ENCODE assay signal across 29 mouse cellular contexts in the genomic region with DNA sequence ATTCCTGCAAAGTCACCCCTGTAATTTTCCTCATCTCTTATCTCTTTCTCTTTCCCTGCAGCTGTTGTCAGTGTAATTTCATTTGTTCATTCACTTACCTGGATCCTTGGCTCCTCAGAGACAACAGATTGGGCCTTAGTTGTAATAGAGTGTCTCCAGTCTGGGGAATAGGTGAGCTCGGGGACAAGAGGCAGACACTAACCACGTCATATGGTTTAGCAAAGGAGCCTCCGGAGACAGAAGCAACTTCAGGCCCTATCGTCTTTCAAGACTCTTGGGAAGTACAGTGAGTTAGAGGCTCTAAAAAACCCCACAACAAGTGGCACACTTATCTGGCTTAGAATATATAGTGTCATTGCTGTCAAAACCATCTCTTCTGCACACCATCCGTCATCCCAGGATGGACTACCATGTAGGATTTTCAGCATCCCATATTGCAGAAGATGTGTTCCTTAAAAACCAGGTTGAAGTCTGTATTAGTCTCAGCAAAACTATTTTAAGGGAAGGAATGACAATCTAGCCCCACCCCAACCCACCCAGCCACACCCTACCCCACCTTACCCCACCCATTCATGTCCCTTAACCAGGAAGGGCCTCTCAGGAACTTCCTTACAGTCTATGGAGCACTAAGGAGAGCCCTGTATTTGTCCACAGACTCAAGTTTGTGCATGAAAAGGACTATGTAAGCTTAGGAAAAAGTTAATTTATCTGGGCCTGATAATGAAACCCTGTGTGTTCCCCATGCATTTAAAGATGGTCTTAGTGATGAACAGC.
A peak's percentile ranks its signal among the peaks of the same experiment; 100 is the strongest.
DNase-seq lines count a peak whose midpoint lies in the region; ATAC-seq and TF ChIP-seq lines count a peak whose summit lies in the region.
"Had no signal": no experiment of that assay in that cellular context is flagged by ENCODE, and none has a peak within 500 bp of the region (broad histone marks: within the 10 kb centered on the region; RNA-seq: fewer than 3 reads in every experiment).

No protein-coding gene starts in this region.

- no peaks in the 10 kb centered on the region for H3K27me3 ChIP-seq in hindbrain, embryonic 12.5 days
- H3K27me3 ChIP-seq in hindbrain, embryonic 14.5 days (ENCODE audit: control insufficient read depth, insufficient read depth, low read length) = no peaks in the 10 kb centered on the region
- H3K27me3 ChIP-seq in MEL (ENCODE audit: control insufficient read depth in 1 of 2, insufficient read depth in 2 of 2, low read length in 2 of 2) = no peaks in the 10 kb centered on the region
- no peaks in the 10 kb centered on the region for H3K27me3 ChIP-seq in intestine, embryonic 14.5 days (replicated peaks; ENCODE audit: control insufficient read depth, insufficient read depth, low read length)
- no peaks in the 10 kb centered on the region for H3K27me3 ChIP-seq in liver, embryonic 14.5 days (ENCODE audit: control insufficient read depth, insufficient read depth, low read length)
- H3K27me3 ChIP-seq: limb, embryonic 15.5 days had no signal

- peaks cover 4% of the 10 kb centered on the region; the same call in 1 of the 2 replicates for H3K79me2 ChIP-seq in MEL (ENCODE audit: control insufficient read depth, insufficient read depth, low read length, poor library complexity)

- no peak for DNase-seq in hindbrain, embryonic 14.5 days (ENCODE audit: low spot score)
- DNase-seq in MEL (ENCODE audit: low read depth, low spot score) = peak; percentile 13
- DNase-seq in intestine, embryonic 14.5 days (ENCODE audit: low spot score) = no peak
- no peak for DNase-seq in liver, embryonic 14.5 days (ENCODE audit: low read depth in 3 of 3, low spot score in 3 of 3)
- DNase-seq in urinary bladder, postnatal 25 days (ENCODE audit: low spot score) = no peak
- no peak for DNase-seq in retina, postnatal 1 day
- DNase-seq: adrenal gland, postnatal 36 days; cerebellum, adult 2 months; cerebellum, postnatal 14 days; gastrocnemius, postnatal 14 days; heart, adult 18-20 months; heart, postnatal 4 days; kidney, adult 18-20 months; kidney, postnatal 36 days; lung, embryonic 14.5 days; lung, postnatal 14 days; midbrain, embryonic 14.5 days; right cerebral cortex, adult 18-20 months; right cerebral cortex, postnatal 4 days; thymus, adult 18-20 months; thymus, postnatal 25 days had no signal

- TF ChIP-seq RAD21 in MEL (IDR thresholded peaks at IDR 0.05; ENCODE audit: low read depth, low read length) = no peak

- no peaks in the 10 kb centered on the region for H3K36me3 ChIP-seq in hindbrain, embryonic 12.5 days
- no peaks in the 10 kb centered on the region for H3K36me3 ChIP-seq in hindbrain, embryonic 14.5 days (replicated peaks; ENCODE audit: control insufficient read depth, insufficient read depth)
- peaks cover 8 to 36% of the 10 kb centered on the region in 2 experiments for H3K36me3 ChIP-seq in MEL (ENCODE audit: control insufficient read depth in 1 of 2, insufficient read depth in 2 of 2, low read length in 2 of 2)
- H3K36me3 ChIP-seq in intestine, embryonic 14.5 days (ENCODE audit: control insufficient read depth, insufficient read depth, low read length) = no peaks in the 10 kb centered on the region
- no peaks in the 10 kb centered on the region for H3K36me3 ChIP-seq in liver, embryonic 14.5 days (replicated peaks; ENCODE audit: control insufficient read depth, insufficient read depth, low read depth)
- H3K36me3 ChIP-seq: limb, embryonic 10.5 days; limb, embryonic 15.5 days had no signal

- no peak for TF ChIP-seq EP300 in MEL (IDR thresholded peaks at IDR 0.05; ENCODE audit: low read depth in 1 of 2, low read length in 2 of 2)
- no peak for TF ChIP-seq EP300 in liver, embryonic 14.5 days (IDR thresholded peaks at IDR 0.05; ENCODE audit: low read depth)

- no peak for ATAC-seq in hindbrain, embryonic 12.5 days (ENCODE audit: low FRiP score)
- ATAC-seq in hindbrain, embryonic 14.5 days (ENCODE audit: low FRiP score) = no peak
- no peak for ATAC-seq in intestine, embryonic 14.5 days (replicated peaks; ENCODE audit: low FRiP score, low TSS enrichment, low read depth)
- ATAC-seq in liver, embryonic 14.5 days (ENCODE audit: insufficient read depth) = 0 out of 2 replicates have a peak, but pooled peaks have one; percentile 46
- ATAC-seq: forebrain, embryonic 14.5 days; hindbrain, embryonic 16.5 days had no signal

- no peak for TF ChIP-seq POLR2A in MEL (IDR thresholded peaks at IDR 0.05; ENCODE audit: control insufficient read depth in 1 of 2, insufficient read depth in 1 of 2, low read depth in 1 of 2, low read length in 2 of 2, poor library complexity in 1 of 2)

- peak overlapping the region; percentile 30; the same call in 1 of the 2 replicates for H3K27ac ChIP-seq in hindbrain, embryonic 12.5 days
- H3K27ac ChIP-seq in hindbrain, embryonic 14.5 days = no peak overlapping the region
- H3K27ac ChIP-seq in MEL (ENCODE audit: control insufficient read depth, low read depth, low read length) = no peak overlapping the region
- 0 out of 2 replicates have a peak overlapping the region, but pooled peaks have one; percentile 7 for H3K27ac ChIP-seq in intestine, embryonic 14.5 days (ENCODE audit: low read depth)
- no peak overlapping the region for H3K27ac ChIP-seq in liver, embryonic 14.5 days
- H3K27ac ChIP-seq: layer of hippocampus, adult 2 months; limb, embryonic 10.5 days; limb, embryonic 15.5 days; stomach, postnatal 0 days had no signal

- WGBS in hindbrain, embryonic 12.5 days = 87% methylated on average over 5 of the region's 5 CpGs
- 77% methylated on average over 5 of the region's 5 CpGs for WGBS in hindbrain, embryonic 14.5 days
- WGBS in intestine, embryonic 14.5 days = 87% methylated on average over 5 of the region's 5 CpGs
- 82% methylated on average over 5 of the region's 5 CpGs for WGBS in liver, embryonic 14.5 days (ENCODE audit: insufficient replicate concordance)

- no peak overlapping the region; the same call in 1 of the 2 replicates for H3K9ac ChIP-seq in hindbrain, embryonic 12.5 days
- no peak overlapping the region for H3K9ac ChIP-seq in hindbrain, embryonic 14.5 days
- H3K9ac ChIP-seq in MEL (ENCODE audit: control insufficient read depth, low read depth, low read length, poor library complexity, severe bottlenecking) = no peak overlapping the region
- no peak overlapping the region for H3K9ac ChIP-seq in intestine, embryonic 14.5 days (ENCODE audit: low read length)
- H3K9ac ChIP-seq in liver, embryonic 14.5 days (replicated peaks) = no peak overlapping the region
- H3K9ac ChIP-seq: limb, embryonic 15.5 days; lung, embryonic 14.5 days had no signal

- no peaks in the 10 kb centered on the region for H3K9me3 ChIP-seq in hindbrain, embryonic 12.5 days (replicated peaks)
- H3K9me3 ChIP-seq in hindbrain, embryonic 14.5 days (ENCODE audit: control insufficient read depth, low read length) = no peaks in the 10 kb centered on the region
- H3K9me3 ChIP-seq in MEL (replicated peaks; ENCODE audit: insufficient read depth, low read length) = no peaks in the 10 kb centered on the region
- no peaks in the 10 kb centered on the region for H3K9me3 ChIP-seq in intestine, embryonic 14.5 days (ENCODE audit: control insufficient read depth, low read length)
- no peaks in the 10 kb centered on the region for H3K9me3 ChIP-seq in liver, embryonic 14.5 days (ENCODE audit: control insufficient read depth, low read length)
- H3K9me3 ChIP-seq: limb, embryonic 10.5 days; limb, embryonic 15.5 days had no signal

- peaks cover 3% of the 10 kb centered on the region; the same call in 1 of the 2 replicates for H3K4me1 ChIP-seq in hindbrain, embryonic 12.5 days
- H3K4me1 ChIP-seq in hindbrain, embryonic 14.5 days (replicated peaks; ENCODE audit: control insufficient read depth, insufficient read depth, low read length) = no peaks in the 10 kb centered on the region
- peaks cover 19 to 21% of the 10 kb centered on the region in 2 experiments for H3K4me1 ChIP-seq in MEL (ENCODE audit: control insufficient read depth in 1 of 2, insufficient read depth in 2 of 2, low read length in 2 of 2)
- H3K4me1 ChIP-seq in intestine, embryonic 14.5 days (replicated peaks; ENCODE audit: control insufficient read depth, insufficient read depth, low read length) = peaks cover 2% of the 10 kb centered on the region; the same call in 1 of the 2 replicates
- H3K4me1 ChIP-seq in liver, embryonic 14.5 days (replicated peaks; ENCODE audit: control insufficient read depth in 2 of 2, insufficient read depth in 2 of 2, low read length in 1 of 2) = peaks cover 19 to 28% of the 10 kb centered on the region in 2 experiments

- no peak overlapping the region for H3K4me3 ChIP-seq in hindbrain, embryonic 12.5 days
- H3K4me3 ChIP-seq in hindbrain, embryonic 14.5 days (replicated peaks; ENCODE audit: low read length) = no peak overlapping the region
- no peak overlapping the region for H3K4me3 ChIP-seq in MEL (ENCODE audit: control insufficient read depth in 1 of 2, insufficient read depth in 1 of 2, low read depth in 2 of 2, low read length in 2 of 2)
- H3K4me3 ChIP-seq in intestine, embryonic 14.5 days (ENCODE audit: low read depth, low read length) = no peak overlapping the region
- no peak overlapping the region for H3K4me3 ChIP-seq in liver, embryonic 14.5 days (ENCODE audit: insufficient read depth in 1 of 2, low read depth in 2 of 2, low read length in 2 of 2)
- H3K4me3 ChIP-seq: layer of hippocampus, adult 2 months; limb, embryonic 10.5 days; limb, embryonic 15.5 days had no signal

- no peak for TF ChIP-seq CTCF in MEL (IDR thresholded peaks at IDR 0.05 in 2 of 3, conservative IDR thresholded peaks at IDR 0.05 in 1 of 3; ENCODE audit: control insufficient read depth in 1 of 3, insufficient read depth in 1 of 3, low read depth in 2 of 3, low read length in 3 of 3, poor library complexity in 1 of 3, severe bottlenecking in 1 of 3)
- TF ChIP-seq CTCF in liver, embryonic 14.5 days (IDR thresholded peaks at IDR 0.05; ENCODE audit: low read depth) = no peak

- H3K4me2 ChIP-seq in hindbrain, embryonic 12.5 days (replicated peaks) = no peak overlapping the region
- no peak overlapping the region for H3K4me2 ChIP-seq in hindbrain, embryonic 14.5 days (replicated peaks)
- no peak overlapping the region for H3K4me2 ChIP-seq in intestine, embryonic 14.5 days (ENCODE audit: low read length)
- peak overlapping the region; percentile 26; the same call in 1 of the 2 replicates for H3K4me2 ChIP-seq in liver, embryonic 14.5 days (ENCODE audit: low read depth)
- H3K4me2 ChIP-seq: heart, embryonic 11.5 days; limb, embryonic 15.5 days; lung, embryonic 14.5 days had no signal

TF ChIP-seq in MEL, 35 proteins besides CTCF, POLR2A, EP300 and RAD21 (continues in another document):
- TF ChIP-seq ZNF384 (IDR thresholded peaks at IDR 0.05; ENCODE audit: low read depth, low read length) = no peak
- TF ChIP-seq POLR2AphosphoS2 (IDR thresholded peaks at IDR 0.05; ENCODE audit: low read length) = no peak
- TF ChIP-seq KAT2A (conservative IDR thresholded peaks at IDR 0.05; ENCODE audit: low read depth, low read length) = no peak
- TF ChIP-seq UBTF (IDR thresholded peaks at IDR 0.05; ENCODE audit: borderline replicate concordance, insufficient read depth, low read depth, low read length) = no peak
- peak; percentile 29; the same call in 1 of the 2 replicates for TF ChIP-seq TAL1 (IDR thresholded peaks at IDR 0.05; ENCODE audit: low read length)
- peak; percentile 54 for TF ChIP-seq ETS1 (IDR thresholded peaks at IDR 0.05; ENCODE audit: low read depth, low read length)
- TF ChIP-seq CHD2 (IDR thresholded peaks at IDR 0.05; ENCODE audit: low read length) = no peak
- no peak for TF ChIP-seq MYB (IDR thresholded peaks at IDR 0.05; ENCODE audit: low read depth, low read length)

Comparison
In these comparisons a context has a peak if more than half of its experiments do, and no peak if none do; other contexts are left out.
1. H3K27ac ChIP-seq: peak in hindbrain, embryonic 12.5 days (single experiment) and intestine, embryonic 14.5 days (single experiment); none in hindbrain, embryonic 14.5 days (single experiment), MEL (single experiment) and liver, embryonic 14.5 days (single experiment).